Mouse (Mus musculus): ENCODE results near the gene Sec24c.

Sec24c gene

DNA sequence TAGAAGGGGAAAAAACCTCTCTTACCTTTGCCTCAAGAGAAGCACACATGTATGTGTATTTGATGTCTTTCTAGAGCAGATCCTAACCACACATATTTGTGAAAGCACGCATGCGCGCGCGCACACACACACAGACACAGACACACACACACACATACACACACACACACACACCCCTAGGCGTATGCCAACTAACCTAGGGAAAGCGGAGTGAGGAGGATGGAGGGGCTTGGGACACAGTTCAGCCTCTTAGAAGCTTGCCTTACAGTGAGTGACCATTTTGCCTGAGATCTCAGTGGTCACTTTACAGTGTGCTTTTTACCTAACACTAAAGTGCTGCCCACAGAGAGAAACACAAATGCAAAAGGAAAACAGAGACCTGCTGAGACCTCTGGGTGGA lies 14.4 kb upstream of the Sec24c start:
- DNase-seq (ENCODE audit: extremely low read depth, insufficient read length, low spot score) = no peak

DNA sequence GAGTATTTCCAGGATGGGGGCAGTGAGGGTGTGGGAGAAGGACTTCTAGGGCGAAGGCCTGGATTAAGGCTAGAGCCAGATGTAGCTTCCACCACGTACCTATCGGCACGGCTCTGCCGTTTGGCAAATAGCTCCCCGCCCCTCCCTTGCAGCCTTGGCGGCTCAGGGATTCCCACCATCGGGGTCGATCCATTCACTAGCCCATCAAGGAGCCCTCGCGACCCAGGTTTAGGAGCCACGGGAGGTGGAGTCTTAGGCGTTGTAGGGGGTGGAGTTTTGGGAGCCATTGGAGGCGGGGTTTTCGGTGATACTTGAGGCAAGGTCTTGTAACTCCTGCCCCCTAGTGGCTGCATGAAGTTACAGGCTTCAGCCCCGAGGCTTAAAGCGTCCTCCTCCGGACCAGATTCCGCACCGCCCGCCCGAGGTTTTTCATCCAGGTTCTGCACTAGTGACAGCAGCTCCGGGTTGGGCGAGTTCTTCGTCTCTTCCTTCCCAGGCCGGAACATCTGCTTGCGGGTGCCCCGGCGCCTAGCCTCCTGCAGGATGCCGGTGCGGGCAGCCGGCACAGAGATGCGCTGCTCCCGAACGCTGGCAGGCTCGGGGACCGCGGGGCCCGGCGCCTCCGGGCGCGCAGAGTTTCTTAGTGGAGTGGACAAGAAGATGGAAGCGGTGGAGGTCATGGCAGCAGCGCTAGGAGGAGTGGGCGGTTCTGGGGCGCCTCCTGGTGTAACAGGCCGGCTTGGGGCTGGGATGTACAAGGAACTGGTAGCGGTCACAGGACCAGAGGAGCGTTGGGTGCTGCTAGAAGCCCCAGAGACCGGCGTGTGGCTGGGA lies 13.1 kb upstream of the Sec24c start:
- peak; percentile 88 for DNase-seq (ENCODE audit: extremely low read depth, insufficient read length, low spot score)

DNA sequence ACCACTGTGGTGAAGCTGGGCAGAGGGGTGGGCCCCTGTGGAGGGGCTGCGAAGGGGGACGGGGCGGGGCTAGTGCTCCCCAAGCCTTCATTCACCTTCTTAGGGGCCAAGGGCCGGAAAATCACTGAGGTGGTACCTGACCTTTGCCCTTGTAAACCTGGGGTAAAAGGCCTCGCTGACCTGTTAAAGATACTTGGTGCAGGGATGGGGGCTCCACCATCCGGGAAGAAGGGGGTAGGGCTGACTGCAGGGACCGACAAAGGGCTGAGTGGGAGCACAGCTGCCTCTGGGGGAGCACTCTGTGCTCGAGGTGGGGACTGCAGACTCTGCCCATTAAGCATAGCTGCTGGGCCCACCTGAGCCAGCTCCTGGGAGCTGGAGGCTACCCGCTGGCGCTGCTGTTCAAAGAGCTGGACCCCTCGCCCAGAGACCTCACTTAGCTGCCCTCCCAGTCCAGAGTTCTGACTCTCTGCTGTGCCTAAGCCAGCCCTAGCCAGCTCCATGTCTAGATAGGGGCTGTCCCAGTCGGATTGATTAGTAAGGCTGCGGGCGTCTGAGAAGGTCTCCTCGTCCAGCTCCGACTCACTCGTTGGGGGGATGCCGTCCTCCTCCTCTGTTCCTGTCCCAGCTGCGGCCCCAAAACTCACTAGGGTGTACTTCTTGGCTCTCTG lies 12.3 kb upstream of the Sec24c start:
- DNase-seq (ENCODE audit: extremely low read depth, insufficient read length, low spot score) = no peak

DNA sequence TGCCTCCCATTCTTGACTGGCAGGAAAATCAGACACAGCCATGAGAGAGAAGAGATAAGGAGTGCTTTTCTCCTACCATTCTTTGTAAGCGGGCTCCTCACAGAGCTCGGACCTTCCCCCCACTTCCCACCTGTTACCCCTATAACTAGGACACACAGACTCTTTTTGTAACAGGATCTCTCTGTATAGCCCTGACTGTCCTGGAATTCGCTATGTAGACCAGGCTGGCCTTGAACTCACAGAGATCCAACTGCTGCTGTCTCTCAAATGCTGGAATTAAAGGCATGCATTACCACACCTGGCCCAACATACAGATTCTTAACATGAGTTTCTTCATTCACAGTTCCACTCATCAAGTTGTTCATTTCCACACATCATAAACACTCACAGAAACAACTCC lies 11.4 kb upstream of the Sec24c start:
- DNase-seq (ENCODE audit: extremely low read depth, insufficient read length, low spot score) = no peak

DNA sequence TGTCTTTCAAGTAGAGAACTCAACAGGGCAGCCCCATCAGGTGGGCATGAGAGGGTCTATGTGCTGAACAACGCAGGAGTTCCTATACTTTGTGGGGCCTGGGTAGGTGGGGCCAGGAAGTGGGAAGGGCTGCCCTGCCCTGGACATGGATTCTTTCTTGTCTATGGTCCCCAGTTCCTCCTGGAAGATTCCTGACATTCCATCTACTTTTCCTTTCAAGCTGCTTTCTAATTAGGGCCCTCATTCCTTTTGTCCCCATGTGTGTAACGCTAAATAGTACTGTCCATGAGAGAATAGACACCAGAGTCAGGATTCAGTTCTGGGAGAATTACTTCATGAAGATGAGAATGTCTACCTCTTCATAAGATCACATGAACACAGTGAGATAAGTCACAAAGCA lies 10.5 kb upstream of the Sec24c start:
- DNase-seq (ENCODE audit: extremely low read depth, insufficient read length, low spot score) = no peak

DNA sequence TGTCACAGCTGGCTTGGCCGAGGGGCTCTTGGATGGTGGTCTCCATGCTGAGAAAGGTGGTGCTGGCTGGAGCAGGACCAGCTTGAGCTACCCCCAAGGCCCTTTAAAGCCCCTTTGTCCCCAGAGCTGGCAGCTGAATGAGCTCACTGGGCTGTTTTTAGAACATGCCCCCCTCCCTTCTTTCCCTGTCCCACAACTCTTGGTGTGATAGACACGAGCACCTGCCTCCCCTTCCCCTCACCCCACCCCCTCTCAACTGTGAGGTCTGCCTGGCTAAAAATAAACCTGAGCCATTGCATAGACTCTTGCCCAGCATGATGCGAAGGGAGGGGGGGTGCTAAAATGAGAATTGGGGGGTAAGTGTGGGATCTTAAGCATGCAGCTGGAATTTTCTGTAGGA lies 9.7 kb upstream of the Sec24c start:
- DNase-seq (ENCODE audit: extremely low read depth, insufficient read length, low spot score) = no peak

DNA sequence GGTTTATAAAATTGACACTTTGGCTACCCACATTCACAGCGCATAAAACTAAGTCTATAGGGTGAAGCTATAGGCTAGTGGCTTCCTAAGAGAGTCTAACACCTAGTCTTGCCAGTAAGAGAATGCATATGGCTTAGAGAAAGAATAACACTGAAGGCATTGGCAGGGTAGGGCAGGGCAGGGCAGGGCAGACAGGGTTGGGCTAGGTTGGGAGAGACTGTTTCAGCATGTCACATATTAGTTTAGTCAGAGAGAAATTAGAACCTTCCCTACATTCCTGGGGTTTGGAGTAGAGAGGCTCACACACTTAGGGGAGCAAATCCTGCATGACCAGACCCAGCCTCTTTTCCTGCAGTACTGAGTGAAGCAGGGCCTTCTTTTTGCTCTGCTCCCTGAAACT lies 6.6 kb upstream of the Sec24c start:
- DNase-seq (ENCODE audit: extremely low read depth, insufficient read length, low spot score) = no peak

DNA sequence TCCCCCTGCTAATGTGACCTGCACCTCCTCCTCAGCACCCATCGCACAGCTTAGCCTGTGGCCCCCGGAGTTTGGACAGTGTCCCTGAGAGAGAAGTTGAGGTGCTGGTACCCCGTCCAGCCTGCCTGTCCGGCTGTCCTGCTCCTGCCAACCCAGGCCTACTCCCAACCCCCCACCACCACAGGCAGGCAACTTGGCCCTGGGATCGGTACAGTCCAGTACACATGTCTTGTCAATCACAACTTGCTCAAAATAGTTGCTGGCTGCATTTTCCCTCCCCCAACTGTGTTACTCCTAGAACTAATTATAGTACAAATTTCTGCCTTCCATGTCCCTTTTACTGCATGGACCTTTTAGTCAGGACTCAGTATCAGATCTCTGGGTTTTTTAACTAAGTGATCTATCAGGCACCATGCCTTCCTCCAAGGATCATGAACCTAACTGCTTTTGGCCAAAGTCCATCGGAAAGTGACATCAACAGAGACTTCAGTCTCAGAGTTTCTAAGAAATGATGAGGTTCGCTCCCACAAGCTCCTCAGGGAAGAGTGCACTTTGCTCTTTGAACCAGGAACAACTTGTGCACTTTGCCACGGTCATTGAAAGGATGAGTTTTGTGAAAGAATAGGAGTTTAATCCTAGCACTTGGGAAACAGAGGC lies 5.8 kb upstream of the Sec24c start, which contains the start of gene Synpo2l:
Gene Synpo2l, minus strand, starts transcription at position 201 of the 657 bp plus-strand sequence.
- no peak for DNase-seq (ENCODE audit: extremely low read depth, insufficient read length, low spot score)

DNA sequence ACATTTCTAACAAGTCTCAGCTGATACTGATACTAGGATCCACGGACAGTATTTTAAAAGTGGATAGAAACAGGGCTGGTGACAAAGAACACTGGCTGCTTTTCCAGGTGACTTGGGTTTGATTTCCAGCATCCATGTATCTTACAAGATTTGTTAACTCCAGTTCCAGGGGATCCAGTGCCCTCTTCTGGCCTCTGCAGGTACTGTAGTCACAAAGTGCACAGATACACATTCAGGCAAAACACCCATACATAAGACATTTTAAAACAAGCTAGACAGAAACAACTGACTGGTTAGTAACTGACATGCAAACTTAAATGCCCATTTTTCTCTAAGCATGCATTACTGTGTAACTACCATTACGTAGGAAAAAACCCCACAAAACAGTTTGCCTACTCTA lies 1.1 kb upstream of the Sec24c start:
- DNase-seq (ENCODE audit: extremely low read depth, insufficient read length, low spot score) = peak; percentile 37

DNA sequence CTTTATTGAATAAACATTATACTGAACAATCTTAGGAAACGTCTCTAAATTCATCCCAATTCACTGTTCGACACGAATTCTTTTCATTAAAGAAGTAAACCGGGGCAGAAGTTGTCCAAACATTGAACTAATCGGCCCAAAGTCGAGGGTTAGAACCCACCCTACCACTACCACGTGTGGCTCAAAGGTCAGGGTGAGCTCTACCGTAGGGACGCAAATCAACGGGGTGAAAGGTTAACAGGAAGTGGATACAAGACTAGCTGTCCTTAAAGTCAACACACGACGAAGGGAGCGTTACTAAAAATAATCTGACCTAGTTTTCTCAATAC lies 409 bp upstream of the Sec24c start:
- DNase-seq (ENCODE audit: extremely low read depth, insufficient read length, low spot score) = no peak

DNA sequence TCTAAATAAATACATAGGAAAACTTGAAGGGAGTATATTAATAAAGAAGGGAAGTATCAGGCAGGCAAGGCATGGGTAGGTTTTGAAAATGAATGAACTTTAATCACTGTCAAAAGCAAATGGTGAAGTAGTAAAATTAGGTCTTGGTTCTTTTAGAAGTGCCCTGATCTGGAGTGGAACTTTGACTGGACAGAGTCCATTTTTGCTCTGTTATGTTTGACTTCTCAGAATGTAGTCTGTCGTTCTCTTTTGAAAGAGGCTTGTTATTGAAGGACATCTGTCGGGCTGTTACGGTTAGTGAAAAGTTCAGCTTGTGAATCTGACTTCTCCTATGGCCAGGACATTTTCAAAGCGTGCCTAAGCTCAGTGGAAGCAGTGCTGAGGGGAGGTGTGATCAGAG lies 3.8 kb downstream of the Sec24c start:
- DNase-seq (ENCODE audit: extremely low read depth, insufficient read length, low spot score) = no peak

DNA sequence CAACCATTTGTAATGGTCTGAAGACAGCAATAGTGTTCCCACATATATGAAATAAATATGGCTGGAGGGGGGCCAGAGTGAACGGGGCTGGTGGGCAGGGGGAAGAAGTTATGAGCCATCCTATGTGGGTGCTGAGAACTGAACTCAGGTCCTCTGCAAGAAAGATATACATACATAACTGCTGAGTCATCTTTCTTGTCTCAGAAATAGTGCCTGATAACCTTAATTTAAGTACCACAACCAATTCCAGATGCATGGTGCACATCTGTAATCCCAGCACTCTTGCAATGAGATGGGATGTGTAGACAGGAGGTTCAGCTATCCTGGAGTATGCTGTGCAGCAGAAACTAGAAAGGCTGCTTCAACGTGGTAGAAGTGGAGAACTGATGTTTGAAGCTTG lies 7.6 kb downstream of the Sec24c start:
- DNase-seq (ENCODE audit: extremely low read depth, insufficient read length, low spot score) = no peak

DNA sequence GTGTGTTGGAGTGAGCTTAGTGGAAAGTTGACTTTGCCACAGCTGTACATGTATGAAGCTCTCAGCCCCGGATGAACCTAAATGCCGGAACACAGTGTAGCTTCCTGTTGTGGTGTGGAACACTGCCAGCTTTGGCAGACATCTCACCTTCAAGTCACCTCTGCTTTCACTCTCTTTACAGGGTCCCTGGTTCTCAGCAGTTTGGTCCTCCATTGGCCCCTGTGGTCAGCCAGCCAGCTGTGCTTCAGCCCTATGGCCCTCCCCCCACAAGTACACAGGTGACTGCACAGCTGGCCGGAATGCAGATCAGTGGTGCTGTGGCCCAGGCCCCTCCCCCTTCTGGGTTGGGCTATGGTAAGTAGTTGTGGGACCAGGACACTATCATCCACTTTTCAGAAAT lies 8.4 kb downstream of the Sec24c start:
- peak; percentile 41 for DNase-seq (ENCODE audit: extremely low read depth, insufficient read length, low spot score)

DNA sequence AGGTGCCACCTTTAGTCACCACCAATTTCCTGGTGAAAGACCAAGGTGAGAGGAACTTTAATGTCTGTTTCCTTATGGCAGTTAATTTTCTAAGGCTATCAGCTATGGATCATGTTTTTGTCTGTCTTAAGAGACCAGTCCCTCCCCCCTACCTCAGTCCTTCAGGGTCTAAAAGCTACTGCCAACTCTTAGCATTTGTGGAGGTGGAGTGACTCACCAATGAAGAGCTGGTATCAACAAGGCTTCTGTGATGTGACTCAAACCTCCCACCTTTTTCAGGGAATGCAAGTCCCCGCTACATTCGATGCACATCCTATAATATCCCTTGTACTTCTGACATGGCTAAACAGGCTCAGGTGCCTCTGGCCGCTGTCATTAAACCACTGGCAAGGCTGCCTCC lies 12.5 kb downstream of the Sec24c start:
- no peak for DNase-seq (ENCODE audit: extremely low read depth, insufficient read length, low spot score)

DNA sequence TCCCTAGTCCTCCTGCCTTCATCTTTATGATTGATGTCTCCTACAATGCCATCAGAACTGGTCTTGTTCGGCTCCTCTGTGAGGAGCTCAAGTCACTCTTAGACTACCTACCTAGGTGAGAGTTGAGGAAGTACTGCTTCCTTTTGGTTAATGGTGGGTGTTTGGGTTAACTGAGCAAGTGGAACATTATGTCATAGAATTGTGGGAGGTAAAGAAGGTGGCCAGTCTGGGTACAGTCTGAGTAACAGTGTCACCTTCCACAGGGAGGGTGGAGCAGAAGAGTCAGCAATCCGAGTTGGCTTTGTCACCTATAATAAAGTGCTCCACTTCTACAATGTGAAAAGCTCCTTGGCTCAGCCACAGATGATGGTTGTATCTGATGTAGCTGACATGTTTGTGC lies 14.9 kb downstream of the Sec24c start:
- no peak for DNase-seq (ENCODE audit: extremely low read depth, insufficient read length, low spot score)

DNA sequence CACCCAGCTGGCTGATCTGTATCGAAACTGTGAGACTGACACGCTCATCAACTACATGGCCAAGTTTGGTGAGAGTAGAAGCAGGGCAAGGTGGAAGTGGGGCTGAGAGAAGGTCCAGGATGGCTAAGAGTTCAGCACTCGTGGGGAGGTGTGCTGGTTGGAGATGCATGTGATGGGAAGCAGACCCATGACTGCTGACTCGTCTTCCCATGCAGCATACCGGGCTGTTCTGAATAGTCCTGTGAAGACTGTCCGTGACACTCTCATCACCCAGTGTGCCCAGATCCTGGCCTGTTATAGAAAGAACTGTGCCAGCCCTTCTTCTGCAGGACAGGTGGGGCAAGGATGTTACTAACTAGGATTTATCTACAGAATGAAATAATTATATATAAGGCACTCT lies 17.7 kb downstream of the Sec24c start:
- DNase-seq (ENCODE audit: extremely low read depth, insufficient read length, low spot score) = no peak

DNA sequence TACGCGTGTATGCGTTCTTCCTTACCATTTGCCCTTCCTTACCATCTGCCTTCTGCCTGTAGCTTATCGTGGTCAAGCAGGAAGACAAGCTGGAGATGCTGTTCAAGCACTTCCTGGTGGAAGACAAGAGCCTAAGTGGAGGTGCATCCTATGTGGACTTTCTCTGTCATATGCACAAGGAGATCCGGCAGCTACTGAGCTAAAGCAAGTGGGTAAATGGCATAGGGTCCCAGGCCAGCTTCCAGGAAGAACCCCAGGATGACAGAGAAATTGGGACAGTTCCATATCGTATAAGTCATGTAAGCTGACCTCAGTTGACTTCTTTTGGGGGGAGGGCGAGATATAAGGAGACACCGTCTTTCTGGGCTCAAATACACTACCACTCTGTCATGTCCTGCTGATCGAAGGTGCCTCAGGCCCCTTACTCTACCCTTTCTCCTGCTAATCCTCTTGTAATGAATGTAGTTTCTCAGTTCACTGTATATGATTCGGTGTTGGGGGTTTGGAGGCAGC lies 19.5 kb downstream of the Sec24c start:
- DNase-seq (ENCODE audit: extremely low read depth, insufficient read length, low spot score) = no peak

DNA sequence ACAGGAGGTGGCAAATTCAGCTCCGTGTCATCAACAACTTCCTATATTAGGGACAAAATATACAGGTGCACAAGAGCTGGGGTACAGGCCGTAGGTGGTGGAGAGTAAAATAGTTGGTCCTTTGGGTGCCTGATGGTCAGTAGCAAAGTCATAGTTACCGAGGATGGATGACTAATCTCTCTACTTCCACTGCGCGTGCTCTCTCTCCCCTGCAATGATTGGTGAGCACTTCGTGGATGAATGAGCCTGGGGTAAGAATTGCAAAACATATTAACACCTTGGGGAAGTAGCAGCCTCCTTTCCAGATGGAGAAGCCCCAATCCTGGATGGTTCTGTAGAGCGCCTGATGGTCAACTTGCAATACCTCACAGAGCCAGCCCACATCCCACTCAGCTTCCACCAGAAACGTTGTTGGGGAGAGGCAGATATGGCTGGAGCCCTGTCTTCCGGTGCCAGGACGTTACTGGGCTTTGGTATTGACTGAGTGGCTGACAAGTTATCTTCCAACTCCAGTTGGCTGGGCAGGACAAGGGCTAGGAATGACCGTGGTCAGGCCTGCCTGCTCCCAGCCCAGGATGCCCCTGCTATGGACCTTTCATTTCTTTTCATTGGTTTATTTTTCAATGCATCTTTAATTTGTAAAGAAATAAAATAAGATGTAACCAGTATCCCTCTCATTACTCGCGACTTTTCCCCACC lies 20.2 kb downstream of the Sec24c start:
- DNase-seq (ENCODE audit: extremely low read depth, insufficient read length, low spot score) = peak; percentile 30

DNA sequence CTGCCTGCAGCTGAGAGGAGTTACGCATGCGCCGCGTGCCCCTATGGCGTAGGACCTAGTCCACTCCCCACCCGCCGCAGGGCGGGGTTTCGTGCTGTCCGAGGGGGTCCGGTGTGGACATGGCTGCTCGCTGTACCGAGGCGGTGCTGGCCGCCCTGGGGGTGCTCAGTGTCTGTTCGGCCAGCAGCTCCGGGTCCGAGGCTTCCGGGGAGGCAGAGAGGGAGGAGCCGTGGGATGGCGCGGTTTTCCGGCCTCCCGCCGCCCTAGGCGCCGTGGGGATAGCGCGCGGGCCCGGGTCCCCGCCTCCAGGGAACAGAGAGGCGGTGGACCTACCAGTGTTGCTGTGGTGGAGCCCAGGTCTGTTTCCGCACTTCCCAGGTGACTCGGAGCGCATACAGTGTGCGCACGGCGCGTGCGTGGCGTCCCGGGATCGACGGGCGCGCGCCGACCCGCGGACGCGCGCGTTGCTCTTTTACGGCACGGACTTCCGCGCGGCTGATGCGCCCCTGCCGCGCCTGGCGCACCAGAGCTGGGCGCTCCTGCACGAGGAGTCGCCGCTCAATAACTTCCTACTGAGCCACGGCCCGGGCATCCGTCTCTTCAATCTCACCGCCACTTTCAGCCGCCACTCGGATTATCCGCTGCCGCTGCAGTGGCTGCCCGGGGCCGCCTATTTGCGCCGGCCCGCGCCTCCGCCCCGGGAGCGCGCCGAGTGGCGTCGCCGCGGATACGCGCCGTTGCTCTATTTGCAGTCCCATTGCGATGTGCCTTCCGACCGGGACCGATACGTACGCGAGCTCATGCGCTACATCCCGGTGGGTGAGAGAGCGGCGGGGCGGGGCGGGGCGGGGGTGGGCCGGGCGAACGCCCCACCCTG lies 21.0 kb downstream of the Sec24c start, which contains the start of gene Fut11:
Gene Fut11, plus strand, starts transcription at position 85 of the 877 bp plus-strand sequence.
- peak; percentile 92 for DNase-seq (ENCODE audit: extremely low read depth, insufficient read length, low spot score)

Data from 3134 (cell line).